Mouse (Mus musculus) heart, adult 18-20 months (tissue): ENCODE measurements around the gene Fgfr2. TPM values are rescaled to one million over a fixed set of nuclear protein-coding genes. Genes with fewer than 3 reads are reported as not detected.
A peak's percentile ranks its signal among the peaks of the same experiment; 100 is the strongest.

ENCODE experiments used
- DNase-seq, 2 experiments: peaks; one replicate each; pipeline ENCODE4 v3.0.0; 2021 to 2022; ENCODE audit warnings: mixed read lengths in 1 of 2
- total RNA-seq, 2 experiments: library from RNA; stranded (reverse); gene quantifications; 2 replicates each; pipeline ENCODE4 v1.2.3; 2021

The Fgfr2 gene
- total RNA-seq, 2 experiments from 2014 or later = 1.3 to 2.6 TPM

DNA sequence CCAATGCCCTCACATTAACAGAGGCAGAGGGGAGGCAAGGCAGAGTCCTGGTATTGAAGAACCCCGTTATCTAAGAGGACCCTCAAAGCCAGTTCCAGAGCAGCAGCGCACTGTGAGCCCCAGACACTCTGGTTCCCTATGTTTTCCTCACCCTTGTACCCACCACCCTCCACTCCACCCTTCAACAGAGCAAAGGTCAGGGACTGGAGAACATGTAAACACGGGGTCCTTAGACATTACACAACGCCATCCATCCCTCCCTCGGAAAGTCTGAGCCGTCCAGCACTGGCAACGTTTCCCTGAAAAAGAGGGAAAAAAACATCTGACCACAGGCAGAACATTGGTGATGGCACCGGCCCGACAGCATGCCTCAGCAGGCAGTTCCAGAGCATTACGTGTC, 2323.7 kb downstream of the Fgfr2 start:
- no peak for DNase-seq

DNA sequence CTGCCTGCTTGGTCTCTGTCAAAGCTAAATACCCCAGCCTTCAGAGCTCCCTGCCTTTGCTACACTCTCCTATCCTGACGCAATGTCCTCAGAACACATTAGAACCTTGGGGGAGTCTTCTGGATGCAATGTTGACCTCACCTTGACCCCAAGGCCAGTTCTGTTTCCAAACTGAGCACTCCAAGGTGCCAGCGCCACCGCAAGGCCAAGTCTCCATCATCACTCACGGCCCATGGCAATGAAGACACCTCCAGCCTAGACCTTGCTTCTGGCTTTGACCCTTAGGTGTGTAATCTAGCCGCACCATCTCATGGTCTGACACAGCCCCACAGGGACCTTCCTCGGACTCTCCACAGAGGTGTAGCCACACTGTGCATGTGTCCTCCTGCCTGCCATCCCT, 2325.6 kb downstream of the Fgfr2 start:
- DNase-seq = no peak

DNA sequence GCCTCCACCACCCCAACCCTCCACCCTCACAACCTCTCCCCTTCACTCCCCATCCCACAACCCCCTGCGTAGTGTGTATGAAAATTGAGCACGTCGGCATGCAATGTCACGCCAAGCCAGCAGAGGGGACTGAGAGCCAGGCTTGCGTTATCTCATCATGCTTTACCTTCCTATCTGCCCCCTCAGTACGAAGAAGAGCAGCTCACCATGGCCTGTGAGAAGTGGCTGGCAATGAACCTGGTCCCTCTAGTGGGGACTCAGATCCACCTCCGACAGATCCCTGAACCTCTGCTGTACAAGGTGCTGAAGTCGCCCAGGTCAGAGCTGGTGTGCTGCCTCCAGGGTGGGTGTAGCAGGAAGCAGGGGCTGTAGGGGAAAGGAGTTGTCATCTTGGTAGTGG, 2326.4 kb downstream of the Fgfr2 start:
- no peak for DNase-seq

GRCm38 (mm10) chr7:130793671-130794070, 2329.5 kb downstream of the Fgfr2 start:
- no peak for DNase-seq

- no peak for DNase-seq
Measured at GRCm38 (mm10) chr7:130789456-130789855, 2333.7 kb downstream of the Fgfr2 start.

DNA sequence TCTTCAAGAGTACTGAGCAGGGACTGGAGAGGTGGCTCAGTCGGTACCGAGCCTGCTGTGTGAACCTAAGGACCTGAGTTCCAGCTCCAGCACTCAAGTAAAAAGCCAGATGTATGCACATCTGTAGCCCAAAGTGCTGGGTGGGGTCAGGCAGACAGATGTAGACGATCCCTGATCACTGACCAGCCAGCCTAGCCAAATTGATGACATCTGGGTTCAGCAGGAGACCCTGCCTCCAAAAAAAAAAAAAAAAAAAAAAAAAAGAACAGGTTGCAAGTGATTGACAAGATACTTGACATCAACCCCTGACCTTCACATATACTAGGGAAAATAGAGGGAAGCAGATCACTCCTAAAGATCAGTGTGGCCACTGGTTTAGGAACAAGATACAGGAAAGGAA, 2334.2 kb downstream of the Fgfr2 start:
- no peak for DNase-seq

- no peak for DNase-seq
Measured at GRCm38 (mm10) chr7:130787537-130787936, 2335.6 kb downstream of the Fgfr2 start.

GRCm38 (mm10) chr7:130786708-130787107, 2336.4 kb downstream of the Fgfr2 start:
- peak in 1 of 2 experiments; percentile 49 for DNase-seq

DNA sequence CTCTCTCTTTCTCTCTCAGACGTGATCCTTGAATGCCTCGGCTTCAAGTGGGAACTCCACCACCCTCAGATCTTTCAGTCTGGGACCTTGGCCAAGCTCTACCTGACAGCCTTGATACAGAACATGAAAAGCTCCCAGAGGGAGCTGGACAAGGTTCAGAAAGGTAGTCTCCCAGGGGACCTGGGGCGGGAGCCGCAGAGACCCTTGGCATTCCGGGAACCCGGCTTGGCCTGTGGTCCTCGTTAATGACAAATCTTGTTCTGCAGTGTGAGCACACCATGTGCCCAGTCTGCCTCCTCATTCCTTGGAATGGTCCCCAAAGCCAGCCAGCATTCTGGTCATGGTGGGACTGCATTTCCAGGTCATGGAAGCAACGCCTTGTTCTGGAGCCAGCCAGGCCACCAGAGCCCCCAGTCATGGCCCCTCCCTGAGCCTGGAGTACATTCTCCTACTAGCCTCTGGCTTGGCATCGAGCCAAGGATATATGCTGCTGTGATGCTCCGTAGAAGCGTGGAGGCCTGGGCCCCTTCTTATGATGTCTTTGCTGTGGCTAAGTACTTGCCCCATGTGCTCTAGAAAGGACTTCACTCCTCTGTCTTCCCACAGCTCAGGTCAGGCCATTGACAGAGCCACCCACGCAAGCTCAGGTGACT, 2337.1 kb downstream of the Fgfr2 start:
- no peak for DNase-seq

- peak in 1 of 2 experiments; percentile 33 for DNase-seq
Measured at GRCm38 (mm10) chr7:130782501-130783050, 2340.6 kb downstream of the Fgfr2 start.

GRCm38 (mm10) chr7:130780866-130781419, 2342.2 kb downstream of the Fgfr2 start:
- peak; percentile 56 to 65 for DNase-seq

- DNase-seq = no peak
Measured at GRCm38 (mm10) chr7:130773914-130774630, 2349.1 kb downstream of the Fgfr2 start, which contains the start of gene Btbd16. Btbd16 (plus strand) TSS chr7:130774069.

GRCm38 (mm10) chr7:130773171-130773830, 2349.8 kb downstream of the Fgfr2 start:
- DNase-seq = peak in 1 of 2 experiments; percentile 53

GRCm38 (mm10) chr7:130770707-130771106, 2352.4 kb downstream of the Fgfr2 start:
- peak; percentile 65 to 87 for DNase-seq

DNA sequence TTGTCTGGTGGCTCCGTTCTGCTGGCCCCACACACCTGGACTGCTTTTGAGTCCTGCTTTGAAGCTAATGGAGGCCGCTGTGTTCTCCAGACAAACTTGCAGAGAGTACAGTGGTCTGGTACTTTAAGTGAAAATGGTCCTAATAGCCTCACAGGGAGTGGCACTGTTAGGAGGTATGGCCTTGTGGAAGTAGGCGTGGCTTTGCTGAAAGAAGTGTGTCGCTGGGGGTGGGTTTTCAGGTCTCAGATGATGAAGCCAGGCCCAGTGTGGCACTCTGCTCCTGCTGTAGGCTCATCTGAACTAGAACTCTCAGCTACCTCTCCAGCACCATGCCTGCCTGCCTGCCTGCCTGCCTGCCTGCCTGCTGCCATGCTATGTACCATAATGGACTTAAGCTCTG, 2355.0 kb downstream of the Fgfr2 start:
- no peak for DNase-seq

DNA sequence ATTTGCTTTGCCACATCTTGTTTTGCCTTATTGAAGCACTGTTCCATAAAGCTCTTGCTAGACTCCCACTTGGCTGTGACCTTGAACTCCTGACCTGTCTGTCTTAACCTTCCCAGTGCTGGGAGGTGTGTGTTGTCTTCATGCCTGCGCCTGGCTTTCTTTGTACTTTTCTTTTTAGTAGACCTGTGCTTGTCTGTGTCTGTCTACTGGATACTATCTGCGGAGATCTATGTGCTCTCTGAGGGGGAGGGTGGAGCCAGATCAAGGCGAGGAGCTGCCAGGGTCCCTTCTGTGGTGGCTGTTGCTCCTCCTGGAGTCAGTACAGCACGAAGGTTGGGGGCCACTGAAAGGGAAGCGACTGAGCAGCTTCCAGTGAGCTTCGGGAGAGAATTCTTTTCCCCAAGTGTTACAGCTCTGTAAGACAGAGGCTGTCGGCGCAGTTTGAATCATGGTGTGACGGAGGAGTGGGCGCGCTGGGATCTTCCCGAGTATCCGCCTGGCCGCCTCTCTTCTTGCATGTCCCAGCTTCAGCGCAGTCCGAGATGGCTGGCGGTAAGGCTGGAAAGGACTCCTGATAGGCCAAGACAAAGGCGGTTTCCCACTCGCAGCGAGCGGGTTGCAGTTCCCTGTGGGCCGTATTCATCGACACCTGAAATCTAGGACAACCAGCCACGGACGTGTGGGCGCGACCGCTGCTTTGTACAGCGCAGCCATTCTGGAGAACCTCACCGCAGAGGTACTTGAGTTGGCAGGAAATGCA, 2356.6 kb downstream of the Fgfr2 start:
- no peak for DNase-seq

- DNase-seq = no peak
Measured at GRCm38 (mm10) chr7:130764160-130764559, 2359.0 kb downstream of the Fgfr2 start.

DNA sequence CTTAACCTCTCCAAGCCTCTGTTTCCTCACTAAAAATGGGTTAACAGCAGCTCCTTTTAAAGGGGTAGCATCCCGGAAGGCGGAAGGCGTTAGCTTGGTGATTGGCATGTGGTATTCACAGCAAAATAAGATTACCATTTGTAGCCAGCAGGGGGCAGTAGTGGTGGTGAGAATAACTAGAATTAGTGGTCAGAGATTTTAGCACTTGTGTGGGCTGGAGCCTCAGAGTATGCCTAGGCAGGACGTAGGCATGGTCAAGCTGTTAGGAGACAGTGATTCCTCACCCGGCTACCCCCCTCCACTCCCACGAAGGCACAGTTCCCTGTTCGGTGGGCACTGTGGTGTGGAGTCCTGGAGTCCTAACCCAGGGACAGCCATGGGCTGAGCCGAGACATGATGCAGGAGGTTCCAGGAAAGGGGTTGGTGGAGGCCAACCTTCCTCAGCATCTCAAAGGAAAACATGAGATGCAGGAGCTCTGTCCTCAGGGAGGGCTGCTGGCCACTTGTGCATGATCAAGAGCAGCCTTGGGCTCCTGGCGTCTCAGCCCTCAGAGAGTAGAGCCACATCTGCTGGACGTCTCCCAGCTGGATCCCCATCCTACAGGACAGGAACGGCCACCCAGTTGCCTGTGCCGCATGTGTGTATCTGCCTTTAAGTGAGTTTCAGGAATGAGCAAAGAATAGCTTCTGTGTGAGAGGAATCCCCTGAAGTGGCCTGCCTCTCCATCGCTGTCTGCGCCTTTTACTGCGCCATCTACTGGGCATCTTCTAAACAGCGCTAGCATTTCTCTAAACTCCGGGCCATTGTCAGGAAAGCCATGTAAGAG, 2360.9 kb downstream of the Fgfr2 start:
- DNase-seq = peak; percentile 58 to 83

- DNase-seq = no peak
Measured at GRCm38 (mm10) chr7:130757326-130757865, 2365.8 kb downstream of the Fgfr2 start.

DNA sequence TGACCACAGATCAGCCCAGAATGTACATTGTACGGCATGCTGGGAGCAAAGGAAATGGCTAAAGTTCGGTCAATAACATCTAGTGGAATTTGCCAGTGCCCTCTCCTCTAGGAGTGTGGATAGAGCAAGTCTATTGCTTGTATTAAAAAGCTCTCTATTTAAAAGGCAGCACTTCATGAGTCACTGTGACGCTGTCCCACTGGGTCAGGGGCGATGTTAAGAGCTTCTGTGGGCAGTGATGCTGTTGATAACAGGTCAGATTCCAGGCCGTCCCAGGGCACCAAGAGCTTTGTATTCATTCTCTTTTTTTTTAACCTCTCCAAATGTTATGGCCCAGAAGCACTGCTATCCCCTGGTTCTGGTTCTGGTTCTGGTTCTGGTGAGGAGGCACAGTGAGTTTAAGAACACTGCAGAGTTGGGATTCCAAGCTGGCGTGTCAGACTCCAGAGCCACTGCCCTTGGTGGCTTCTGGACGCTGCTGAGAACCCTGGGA, 2366.8 kb downstream of the Fgfr2 start:
- DNase-seq = no peak
